Mouse (Mus musculus) v-Abl transformed pro-B cells (cell line): ENCODE results near the gene Ilk.

Experiments
- in situ Hi-C, 2 experiments: fragments of 400-800 bp; cut with MboI; formaldehyde crosslinking; loops; one replicate each; pipeline ENCODE4 v1.15.1; 2025; ENCODE audit not compliant: unreplicated experiment in 2 of 2

The Ilk gene

DNA sequence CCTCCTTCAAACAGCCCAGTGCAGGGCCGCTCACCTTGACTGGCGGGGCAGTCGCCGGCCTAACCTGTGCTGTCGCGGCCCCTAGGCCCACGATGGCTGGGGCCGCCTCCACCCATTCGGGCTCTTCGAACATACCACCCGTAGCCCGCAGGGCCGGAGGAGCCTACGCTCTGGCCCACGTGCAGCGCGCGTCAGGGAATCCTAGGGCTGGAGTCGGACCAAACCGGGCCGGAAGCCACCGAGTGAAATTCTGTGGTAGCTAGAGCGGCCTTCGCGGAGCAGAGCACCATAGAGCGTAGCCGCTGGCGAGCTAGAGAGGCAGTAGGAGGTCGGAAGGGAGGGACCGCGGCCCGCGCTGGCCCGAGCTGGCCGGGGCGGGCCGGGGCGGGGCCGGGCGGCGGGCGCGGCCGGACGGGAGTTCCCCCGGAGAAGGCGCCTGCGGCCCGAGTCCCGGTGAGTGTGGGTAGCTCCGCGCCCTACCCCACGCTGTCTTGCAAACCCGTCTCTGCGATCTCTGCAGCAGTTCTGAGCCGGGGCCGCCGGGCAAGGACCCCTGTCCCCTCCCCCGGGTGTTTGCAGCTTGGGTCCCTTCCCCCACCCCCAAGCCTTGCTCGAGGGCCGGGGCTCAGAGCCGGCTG, at the start of gene Ilk:
Gene Ilk, plus strand, starts transcription at position 329 of the 638 bp plus-strand sequence.
- in situ Hi-C loops, result loop anchor here (5.0 to 10.0 kb wide), 2 partner anchors 99 to 182 kb away; partner anchors contain the start of gene Smpd1 (in 2 of the 2)

GRCm38 (mm10) chr7:105690875-105691274, 45.5 kb upstream of the Ilk start:
- in situ Hi-C loops, result no loop called here

GRCm38 (mm10) chr7:105703184-105703583, 33.2 kb upstream of the Ilk start:
- in situ Hi-C loops, result loop anchor here (25.0 kb wide), 1 partner anchor 1334 kb away; the partner anchor contains the start of gene Olfr713 (in 2 of the 2)

- in situ Hi-C loops, result loop anchor here (25.0 kb wide), 1 partner anchor 1333 kb away; the partner anchor contains the start of gene Olfr713 (in 2 of the 2)
Measured at GRCm38 (mm10) chr7:105703816-105704215, 32.6 kb upstream of the Ilk start.

DNA sequence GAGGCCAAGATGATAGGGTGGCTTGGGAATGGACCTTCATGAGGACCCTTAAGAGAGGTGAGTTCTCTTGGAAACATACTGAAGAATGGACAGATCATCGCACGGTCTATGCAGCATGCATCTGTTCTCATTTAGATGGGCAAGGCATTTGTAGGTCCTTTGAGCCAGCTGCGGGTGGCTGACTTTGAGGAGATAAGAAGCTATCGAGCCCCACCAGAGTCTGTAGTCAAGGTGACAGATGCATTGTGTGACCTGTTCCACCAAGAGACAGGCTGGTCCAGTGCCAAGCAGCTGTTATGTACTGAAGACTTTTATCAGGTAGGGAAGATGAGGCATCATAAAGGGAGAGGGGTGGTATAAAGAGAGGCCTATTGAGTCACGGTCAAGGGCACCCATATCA, 27.7 kb upstream of the Ilk start:
- in situ Hi-C loops, result loop anchor here (25.0 kb wide), 1 partner anchor 1329 kb away; the partner anchor contains the start of gene Olfr713 (in 2 of the 2)

DNA sequence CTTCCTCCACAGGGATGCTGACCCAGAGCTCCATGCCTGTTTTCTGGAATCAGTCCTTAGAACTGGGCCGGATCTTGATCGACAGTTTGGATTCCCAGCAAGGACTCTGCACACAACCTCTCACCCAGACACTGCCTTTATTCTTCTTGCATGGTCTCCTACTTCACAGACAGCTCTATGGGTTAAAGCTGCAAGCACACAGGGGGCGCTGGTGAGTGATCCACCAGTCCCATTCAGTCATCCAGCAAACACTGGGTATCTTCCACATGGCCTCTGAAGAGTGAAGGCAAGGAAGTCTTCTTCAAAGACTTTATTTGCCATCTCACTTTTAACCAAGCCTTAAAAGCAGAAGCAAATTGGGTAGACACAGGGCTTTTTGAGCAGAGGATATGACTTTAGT, 21.0 kb upstream of the Ilk start:
- in situ Hi-C loops, result loop anchor here (25.0 kb wide), 1 partner anchor 1322 kb away; the partner anchor contains the start of gene Olfr713 (in 2 of the 2)

GRCm38 (mm10) chr7:105721916-105722315, 14.5 kb upstream of the Ilk start:
- in situ Hi-C loops, result loop anchor here (10.0 to 25.0 kb wide), 2 partner anchors 187 to 1315 kb away; partner anchors contain the start of gene Olfr713 (in 2 of the 2)

DNA sequence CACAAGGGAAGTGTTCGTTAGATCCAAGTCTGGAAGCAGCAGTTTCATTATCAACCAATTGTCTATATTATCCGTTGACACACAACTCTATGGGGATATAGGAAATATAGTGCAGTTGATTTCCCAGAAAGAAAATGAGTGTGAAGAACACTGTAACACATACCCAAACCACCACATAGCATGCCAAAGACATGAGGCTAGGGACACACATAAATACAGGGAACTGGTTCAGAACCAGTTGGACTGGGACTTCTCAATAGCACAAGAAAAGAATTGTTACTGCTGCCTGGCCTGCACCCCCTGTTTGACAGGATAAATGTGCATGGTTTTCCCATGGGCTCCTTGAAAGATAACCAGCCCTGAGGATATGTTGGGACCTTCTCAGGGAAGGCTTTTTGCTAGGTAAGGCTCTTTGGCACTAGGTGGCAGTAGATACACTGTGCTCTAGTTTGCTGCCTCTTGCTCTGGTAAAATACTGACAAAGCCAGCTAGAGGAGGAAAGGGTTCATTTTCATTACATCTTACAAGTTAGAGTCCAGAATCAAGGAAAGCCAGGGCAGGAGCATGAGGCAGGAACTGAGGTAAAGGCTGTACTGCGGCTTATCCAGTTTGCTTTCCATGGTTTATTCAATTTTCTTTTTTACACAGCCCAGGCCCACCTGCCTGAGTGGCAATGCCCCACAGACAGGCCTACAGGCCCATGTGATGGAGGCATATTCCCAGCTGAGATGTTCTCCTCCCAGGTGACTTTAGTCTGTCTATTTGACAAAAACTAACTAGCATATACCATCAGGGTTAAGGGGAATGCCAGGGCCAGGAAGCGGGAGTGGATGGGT, 10.0 kb upstream of the Ilk start:
- in situ Hi-C loops, result loop anchor here (5.0 to 10.0 kb wide), 2 partner anchors 86 to 192 kb away; partner anchors contain the start of gene Mrpl17 (in 2 of the 2)

GRCm38 (mm10) chr7:105726980-105727325, 9.4 kb upstream of the Ilk start:
- in situ Hi-C loops, result loop anchor here (5.0 to 10.0 kb wide), 2 partner anchors 85 to 192 kb away; partner anchors contain the start of gene Mrpl17 (in 2 of the 2)

DNA sequence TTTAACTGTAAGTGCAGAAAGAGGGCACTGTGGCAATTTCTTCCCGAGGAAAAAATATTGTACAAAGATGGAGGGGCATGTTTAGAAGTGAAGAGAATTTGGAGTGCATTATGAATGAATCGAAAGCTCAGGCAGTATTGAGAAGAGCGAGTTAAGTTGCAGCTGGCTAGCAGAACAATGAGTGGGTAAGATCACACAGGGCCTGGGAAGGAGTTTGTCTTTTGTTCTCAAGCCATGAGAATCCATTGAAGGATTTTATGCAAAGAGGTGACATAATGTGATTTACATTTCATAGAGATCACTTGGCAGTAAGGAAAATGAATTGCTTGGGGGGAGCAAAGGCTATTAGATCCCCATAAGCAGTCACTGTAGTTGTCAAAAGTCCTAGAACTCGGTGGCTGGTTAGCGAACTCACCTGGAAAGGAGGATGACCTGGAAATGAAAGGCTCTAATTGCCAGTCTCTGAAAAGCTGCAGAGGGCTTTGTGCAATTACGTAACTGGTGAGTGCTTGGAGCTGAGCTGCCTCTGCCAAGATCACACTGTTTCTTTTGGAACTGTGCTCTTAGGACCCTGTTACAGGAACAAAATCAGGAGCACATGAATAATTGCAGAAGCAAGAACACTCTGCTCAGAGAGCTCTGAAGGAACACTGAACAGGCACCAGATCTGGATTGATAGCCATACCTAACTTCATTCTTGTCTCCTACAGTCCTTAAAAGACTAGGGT, 7.5 kb upstream of the Ilk start:
- in situ Hi-C loops, result loop anchor here (5.0 to 10.0 kb wide), 2 partner anchors 83 to 194 kb away; partner anchors contain the start of gene Mrpl17 (in 2 of the 2)

DNA sequence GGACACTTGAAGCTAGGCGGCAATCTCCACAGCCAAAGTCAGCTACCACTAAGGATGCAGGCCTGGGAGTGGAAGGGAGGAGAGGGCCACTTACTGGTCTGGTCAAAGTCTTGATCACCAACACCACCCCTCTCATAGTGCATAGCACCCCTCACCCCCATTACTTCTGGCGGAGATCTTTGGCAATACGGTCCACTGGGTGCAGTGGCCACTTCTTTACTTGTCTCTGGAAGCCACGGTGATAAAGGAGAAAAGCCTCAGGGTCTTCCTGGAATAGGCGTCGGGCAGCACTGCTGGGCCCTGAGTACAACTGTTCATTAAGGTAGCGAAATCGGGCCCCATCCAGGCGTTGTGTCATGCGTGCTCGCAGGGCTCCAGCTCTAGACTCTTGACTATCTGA, 2.6 kb upstream of the Ilk start:
- in situ Hi-C loops, result loop anchor here (10.0 kb wide), 1 partner anchor 179 kb away; the partner anchor contains the start of gene Smpd1 (in 2 of the 2)

GRCm38 (mm10) chr7:105734826-105735225, 1.6 kb upstream of the Ilk start:
- in situ Hi-C loops, result loop anchor here (5.0 to 10.0 kb wide), 2 partner anchors 98 to 180 kb away; partner anchors contain the start of gene Smpd1 (in 2 of the 2)

DNA sequence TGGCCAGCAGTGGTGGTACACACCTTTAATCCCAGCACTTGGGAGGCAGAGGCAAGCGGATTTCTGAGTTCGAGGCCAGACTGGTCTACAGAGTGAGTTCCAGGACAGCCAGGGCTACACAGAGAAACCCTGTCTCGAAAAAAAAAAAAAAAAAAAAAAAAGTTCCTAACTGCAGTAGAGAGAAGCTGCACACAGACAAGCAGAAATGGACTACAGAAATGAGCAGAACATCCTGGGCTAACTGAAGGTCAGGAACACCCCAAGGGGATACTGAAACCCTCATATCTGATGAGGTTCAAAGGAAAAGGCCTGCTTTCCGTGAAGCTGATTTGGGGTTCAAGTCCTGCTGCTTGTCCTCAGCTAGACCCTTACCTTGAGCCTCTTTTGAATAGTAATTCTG, 928 bp upstream of the Ilk start:
- in situ Hi-C loops, result loop anchor here (5.0 to 10.0 kb wide), 2 partner anchors 98 to 181 kb away; partner anchors contain the start of gene Smpd1 (in 2 of the 2)

GRCm38 (mm10) chr7:105736911-105737521, 624 bp downstream of the Ilk start, which contains the start of gene Rrp8:
TSS of gene Rrp8 (minus strand) at chr7:105737385.
- in situ Hi-C loops, result loop anchor here (5.0 to 10.0 kb wide), 2 partner anchors 100 to 182 kb away; partner anchors contain the start of gene Smpd1 (in 2 of the 2)

DNA sequence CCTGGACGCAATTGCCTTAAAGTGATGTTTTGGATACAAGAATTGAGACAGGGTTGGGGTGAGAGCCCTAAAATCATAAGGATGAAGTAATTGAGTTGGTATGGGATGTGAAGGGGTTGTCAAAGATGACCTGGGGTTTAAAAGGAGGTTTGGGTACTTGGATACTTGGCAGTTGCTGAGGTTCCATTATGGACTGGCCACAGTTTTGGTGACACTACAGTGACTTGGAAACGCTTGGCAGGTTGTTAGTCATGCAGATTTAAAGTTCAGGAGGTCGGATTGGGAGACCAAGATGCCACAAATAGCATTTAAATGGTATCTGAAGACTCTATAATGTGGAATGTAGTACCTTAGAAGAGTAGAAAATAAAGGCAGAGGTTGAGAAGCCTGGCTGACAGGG, 1.3 kb downstream of the Ilk start:
- in situ Hi-C loops, result loop anchor here (5.0 to 10.0 kb wide), 2 partner anchors 100 to 183 kb away; partner anchors contain the start of gene Smpd1 (in 2 of the 2)

- in situ Hi-C loops, result loop anchor here (5.0 to 10.0 kb wide), 2 partner anchors 101 to 183 kb away; partner anchors contain the start of gene Smpd1 (in 2 of the 2)
Measured at GRCm38 (mm10) chr7:105738286-105738685, 1.9 kb downstream of the Ilk start.

- in situ Hi-C loops, result loop anchor here (5.0 to 10.0 kb wide), 2 partner anchors 102 to 184 kb away; partner anchors contain the start of gene Smpd1 (in 2 of the 2)
Measured at GRCm38 (mm10) chr7:105738948-105739347, 2.6 kb downstream of the Ilk start.

DNA sequence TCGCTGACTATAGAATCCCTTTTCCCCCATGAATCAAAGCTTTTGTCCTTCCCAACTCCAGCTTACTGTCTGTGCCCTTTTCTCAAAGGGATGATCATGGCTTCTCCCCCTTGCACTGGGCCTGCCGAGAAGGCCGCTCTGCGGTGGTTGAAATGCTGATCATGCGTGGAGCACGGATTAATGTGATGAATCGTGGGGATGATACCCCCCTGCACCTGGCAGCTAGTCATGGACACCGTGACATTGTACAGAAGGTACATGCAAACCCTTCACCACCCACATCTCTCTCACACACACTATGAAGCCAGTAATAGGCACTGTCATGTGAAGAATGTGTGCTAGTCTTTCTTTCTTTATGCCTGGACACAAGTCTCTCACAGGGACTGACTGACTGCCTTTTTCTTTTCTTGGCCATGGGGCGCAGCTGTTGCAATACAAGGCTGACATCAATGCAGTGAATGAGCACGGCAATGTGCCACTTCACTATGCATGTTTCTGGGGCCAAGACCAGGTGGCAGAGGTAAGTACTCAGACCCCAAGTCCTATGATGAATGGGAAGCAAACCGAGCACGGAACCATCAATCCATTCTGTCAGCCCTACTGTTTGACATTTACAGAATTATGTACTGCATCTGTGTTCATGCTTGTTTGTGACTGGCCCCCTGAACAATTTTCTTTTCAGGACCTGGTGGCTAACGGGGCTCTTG, 3.9 kb downstream of the Ilk start:
- in situ Hi-C loops, result no loop called here

DNA sequence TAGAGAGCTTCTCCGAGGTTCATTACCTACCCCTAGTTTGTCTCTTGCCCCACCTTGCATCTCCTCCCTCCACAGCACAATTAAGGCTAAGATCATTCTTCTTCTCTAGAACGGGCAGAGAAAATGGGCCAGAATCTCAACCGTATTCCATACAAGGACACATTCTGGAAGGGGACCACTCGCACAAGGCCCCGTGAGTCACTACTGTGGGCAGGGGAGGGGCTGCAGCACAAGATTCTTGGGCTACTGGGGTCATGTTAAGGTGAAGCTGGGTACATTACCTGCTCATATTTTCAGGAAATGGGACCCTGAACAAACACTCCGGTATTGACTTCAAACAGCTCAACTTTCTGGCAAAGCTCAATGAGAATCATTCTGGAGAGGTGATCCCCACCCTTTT, 4.5 kb downstream of the Ilk start:
- in situ Hi-C loops, result no loop called here
